Mouse (Mus musculus) lung, adult 2 months (tissue): Measurements from ENCODE around the gene Gm17304.

Experiments
- CTCF ChIP-seq: fragments of 200-500 bp; IDR thresholded peaks from 2 replicates; pipeline ENCODE4 v1.5.1; 2011; ENCODE audit warnings: mild to moderate bottlenecking, low read length, control low read depth; ENCODE audit not compliant: insufficient read depth
- POLR2A ChIP-seq: fragments of 200-500 bp; IDR thresholded peaks from 2 replicates; pipeline ENCODE4 v1.6.1; 2011; ENCODE audit warnings: low read depth, mild to moderate bottlenecking, control low read depth, low read length, borderline replicate concordance; ENCODE audit errors: extremely low read depth

DNA sequence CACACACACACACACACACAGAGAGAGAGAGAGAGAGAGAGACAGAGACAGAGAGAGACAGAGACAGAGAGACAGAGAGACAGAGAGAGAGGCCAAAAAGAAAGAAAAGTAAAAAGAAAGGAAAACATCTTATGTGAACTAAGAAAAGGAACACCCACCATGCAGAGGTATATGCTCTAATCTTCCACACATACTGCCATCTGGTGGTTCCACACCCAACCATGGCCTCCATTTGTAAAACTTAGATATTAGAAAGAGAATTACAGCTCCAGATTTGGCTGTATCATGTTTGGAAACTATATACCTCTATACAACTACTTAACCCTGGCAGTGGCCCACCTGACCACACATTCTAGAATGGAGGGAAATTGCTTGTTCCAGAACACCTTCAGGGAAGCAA is 14.5 kb upstream of the Gm17304 start:
- TF ChIP-seq CTCF (no peak), POLR2A (no peak)
